Comparison of ENCODE assay signal across 8 mouse cellular contexts in genomic region chr14:32166062-32166441, GRCm38 (mm10). TPM values are rescaled to one million over a fixed set of nuclear protein-coding genes. Genes with fewer than 3 reads are reported as not detected.
A peak's percentile ranks its signal among the peaks of the same experiment; 100 is the strongest.
DNase-seq lines count a peak whose midpoint lies in the region; ATAC-seq lines count a peak whose summit lies in the region.

No protein-coding gene starts in this region.

- H3K9me3 ChIP-seq in kidney, embryonic 15.5 days (replicated peaks) = no peaks in the 10 kb centered on the region
- H3K9me3 ChIP-seq in embryonic facial prominence, embryonic 12.5 days = no peaks in the 10 kb centered on the region
- H3K9me3 ChIP-seq in intestine, embryonic 15.5 days = no peaks in the 10 kb centered on the region
- no peaks in the 10 kb centered on the region for H3K9me3 ChIP-seq in midbrain, embryonic 16.5 days (replicated peaks; ENCODE audit: control insufficient read depth, low read length, poor library complexity, severe bottlenecking)

- no peak overlapping the region for H3K9ac ChIP-seq in kidney, embryonic 15.5 days
- H3K9ac ChIP-seq in embryonic facial prominence, embryonic 12.5 days = no peak overlapping the region
- H3K9ac ChIP-seq in intestine, embryonic 15.5 days = no peak overlapping the region; the same call in 1 of the 2 replicates
- no peak overlapping the region; the same call in 1 of the 2 replicates for H3K9ac ChIP-seq in midbrain, embryonic 16.5 days (ENCODE audit: low read depth, low read length)

- peaks cover 34% of the 10 kb centered on the region for H3K4me1 ChIP-seq in kidney, embryonic 15.5 days
- H3K4me1 ChIP-seq in embryonic facial prominence, embryonic 12.5 days = peaks cover 8% of the 10 kb centered on the region
- peaks cover 17% of the 10 kb centered on the region for H3K4me1 ChIP-seq in intestine, embryonic 15.5 days (replicated peaks)
- H3K4me1 ChIP-seq in midbrain, embryonic 16.5 days (ENCODE audit: control insufficient read depth, insufficient read depth, low read length) = peaks cover 21% of the 10 kb centered on the region

- H3K4me3 ChIP-seq in kidney, embryonic 15.5 days (replicated peaks) = peak overlapping the region; percentile 50
- H3K4me3 ChIP-seq in embryonic facial prominence, embryonic 12.5 days = peak overlapping the region; percentile 46; the same call in 1 of the 2 replicates
- H3K4me3 ChIP-seq in intestine, embryonic 15.5 days (replicated peaks) = peak overlapping the region; percentile 50
- H3K4me3 ChIP-seq in midbrain, embryonic 16.5 days (ENCODE audit: low read depth, low read length) = peak overlapping the region; percentile 51

- DNase-seq in kidney, postnatal 14 days = no peak
- DNase-seq in urinary bladder, postnatal 4 days (ENCODE audit: low spot score in 2 of 2) = no peak
- DNase-seq in layer of hippocampus, postnatal 36 days = no peak

- WGBS in kidney, embryonic 15.5 days = 71% methylated on average over 2 of the region's 2 CpGs
- WGBS in embryonic facial prominence, embryonic 12.5 days = 70% methylated on average over 2 of the region's 2 CpGs
- 51% methylated on average over 2 of the region's 2 CpGs for WGBS in intestine, embryonic 15.5 days
- WGBS in midbrain, embryonic 16.5 days = 76% methylated on average over 2 of the region's 2 CpGs

- ATAC-seq in kidney, embryonic 15.5 days (replicated peaks; ENCODE audit: low FRiP score) = no peak
- ATAC-seq in embryonic facial prominence, embryonic 12.5 days (ENCODE audit: insufficient number of reproducible peaks, insufficient read depth, low FRiP score, low TSS enrichment) = no peak
- no peak for ATAC-seq in intestine, embryonic 15.5 days
- ATAC-seq in midbrain, embryonic 16.5 days = no peak
- no peak for ATAC-seq in erythroid progenitor cell, adult 5-6 weeks (replicated peaks; ENCODE audit: low FRiP score, poor library complexity, severe bottlenecking)

- H3K36me3 ChIP-seq in kidney, embryonic 15.5 days = peaks cover 3% of the 10 kb centered on the region
- no peaks in the 10 kb centered on the region for H3K36me3 ChIP-seq in embryonic facial prominence, embryonic 12.5 days
- H3K36me3 ChIP-seq in intestine, embryonic 15.5 days = no peaks in the 10 kb centered on the region
- H3K36me3 ChIP-seq in midbrain, embryonic 16.5 days (ENCODE audit: control insufficient read depth, insufficient read depth, low read length) = no peaks in the 10 kb centered on the region

- no peaks in the 10 kb centered on the region for H3K27me3 ChIP-seq in kidney, embryonic 15.5 days
- no peaks in the 10 kb centered on the region for H3K27me3 ChIP-seq in embryonic facial prominence, embryonic 12.5 days
- no peaks in the 10 kb centered on the region for H3K27me3 ChIP-seq in intestine, embryonic 15.5 days (replicated peaks)
- H3K27me3 ChIP-seq in midbrain, embryonic 16.5 days (ENCODE audit: control insufficient read depth, insufficient read depth, low read depth, low read length) = no peaks in the 10 kb centered on the region

- H3K27ac ChIP-seq in kidney, embryonic 15.5 days = peak overlapping the region; percentile 86; the same call in 1 of the 2 replicates
- no peak overlapping the region for H3K27ac ChIP-seq in embryonic facial prominence, embryonic 12.5 days
- no peak overlapping the region for H3K27ac ChIP-seq in intestine, embryonic 15.5 days
- H3K27ac ChIP-seq in midbrain, embryonic 16.5 days (ENCODE audit: low read length) = no peak overlapping the region

- H3K4me2 ChIP-seq in kidney, embryonic 15.5 days = peak overlapping the region; percentile 88
- H3K4me2 ChIP-seq in embryonic facial prominence, embryonic 12.5 days (replicated peaks) = peak overlapping the region; percentile 89
- H3K4me2 ChIP-seq in intestine, embryonic 15.5 days (replicated peaks) = peak overlapping the region; percentile 93
- H3K4me2 ChIP-seq in midbrain, embryonic 16.5 days (ENCODE audit: low read length) = peak overlapping the region; percentile 98

RNA-seq across cellular contexts. Expression of gene Ncoa4, which starts 6.4 kb away (rescaled TPM):
- polyA plus RNA-seq in kidney, embryonic 15.5 days (2015; fragmentation: Nextera tagmentation; extraction: Ambion mirVana) = 107 and 110 TPM in 2 replicates
- polyA plus RNA-seq in embryonic facial prominence, embryonic 12.5 days (2016; fragmentation: Nextera tagmentation; extraction: Ambion mirVana) = 74.0 and 80.0 TPM in 2 replicates
- 164 and 166 TPM in 2 replicates for polyA plus RNA-seq in intestine, embryonic 15.5 days (2015; fragmentation: Nextera tagmentation; extraction: Ambion mirVana)
- polyA plus RNA-seq in midbrain, embryonic 16.5 days (2015; fragmentation: Nextera tagmentation; extraction: Ambion mirVana) = 107 and 110 TPM in 2 replicates
- 100 to 1,000 TPM; 102 to 111 TPM for total RNA-seq in layer of hippocampus, postnatal 36 days (2021)
- total RNA-seq in erythroid progenitor cell, adult 5-6 weeks (2015; ENCODE audit: low replicate concordance) = 292 and 362 TPM in 2 replicates
- 249 and 315 TPM in 2 replicates for total RNA-seq in erythroid progenitor cell, adult 5-6 weeks (2017; ENCODE audit: low replicate concordance)

RNA-seq across cellular contexts. Expression of gene Msmb, which starts 24.2 kb away (rescaled TPM):
- polyA plus RNA-seq in kidney, embryonic 15.5 days (2015; fragmentation: Nextera tagmentation; extraction: Ambion mirVana) = not detected in 2 replicates
- polyA plus RNA-seq in embryonic facial prominence, embryonic 12.5 days (2016; fragmentation: Nextera tagmentation; extraction: Ambion mirVana) = not detected in 2 replicates
- polyA plus RNA-seq in intestine, embryonic 15.5 days (2015; fragmentation: Nextera tagmentation; extraction: Ambion mirVana) = not detected in 2 replicates
- polyA plus RNA-seq in midbrain, embryonic 16.5 days (2015; fragmentation: Nextera tagmentation; extraction: Ambion mirVana) = not detected in 2 replicates
- not detected for total RNA-seq in layer of hippocampus, postnatal 36 days (2021)
- total RNA-seq in erythroid progenitor cell, adult 5-6 weeks (2015; ENCODE audit: low replicate concordance) = not detected in 2 replicates
- total RNA-seq in erythroid progenitor cell, adult 5-6 weeks (2017; ENCODE audit: low replicate concordance) = not detected in 2 replicates

RNA-seq across cellular contexts. Expression of gene Timm23, which starts 35.6 kb away (rescaled TPM):
- polyA plus RNA-seq in kidney, embryonic 15.5 days (2015; fragmentation: Nextera tagmentation; extraction: Ambion mirVana) = 300 and 306 TPM in 2 replicates
- polyA plus RNA-seq in embryonic facial prominence, embryonic 12.5 days (2016; fragmentation: Nextera tagmentation; extraction: Ambion mirVana) = 257 and 265 TPM in 2 replicates
- 335 and 338 TPM in 2 replicates for polyA plus RNA-seq in intestine, embryonic 15.5 days (2015; fragmentation: Nextera tagmentation; extraction: Ambion mirVana)
- 205 and 214 TPM in 2 replicates for polyA plus RNA-seq in midbrain, embryonic 16.5 days (2015; fragmentation: Nextera tagmentation; extraction: Ambion mirVana)
- total RNA-seq in layer of hippocampus, postnatal 36 days (2021) = 10 to 100 TPM; 71.3 to 81.9 TPM
- total RNA-seq in erythroid progenitor cell, adult 5-6 weeks (2015; ENCODE audit: low replicate concordance) = 50.3 and 60.2 TPM in 2 replicates
- total RNA-seq in erythroid progenitor cell, adult 5-6 weeks (2017; ENCODE audit: low replicate concordance) = 35.0 and 38.0 TPM in 2 replicates

RNA-seq across cellular contexts. Expression of gene Parg, which starts 35.7 kb away (rescaled TPM):
- polyA plus RNA-seq in kidney, embryonic 15.5 days (2015; fragmentation: Nextera tagmentation; extraction: Ambion mirVana) = 46.2 and 48.1 TPM in 2 replicates
- 58.7 and 59.7 TPM in 2 replicates for polyA plus RNA-seq in embryonic facial prominence, embryonic 12.5 days (2016; fragmentation: Nextera tagmentation; extraction: Ambion mirVana)
- polyA plus RNA-seq in intestine, embryonic 15.5 days (2015; fragmentation: Nextera tagmentation; extraction: Ambion mirVana) = 35.9 and 37.0 TPM in 2 replicates
- 31.1 and 34.5 TPM in 2 replicates for polyA plus RNA-seq in midbrain, embryonic 16.5 days (2015; fragmentation: Nextera tagmentation; extraction: Ambion mirVana)
- total RNA-seq in layer of hippocampus, postnatal 36 days (2021) = 10 to 100 TPM; 43.0 to 49.8 TPM
- total RNA-seq in erythroid progenitor cell, adult 5-6 weeks (2015; ENCODE audit: low replicate concordance) = 26.3 and 28.1 TPM in 2 replicates
- total RNA-seq in erythroid progenitor cell, adult 5-6 weeks (2017; ENCODE audit: low replicate concordance) = 61.9 and 69.3 TPM in 2 replicates
